Mouse (Mus musculus) skeletal muscle tissue, adult 2 months (tissue): ENCODE data around the gene Gmfb.
"Not testable (repeated sequence)": the region's sequence is repeated elsewhere in the genome, so short reads cannot be mapped to it uniquely, and the experiment has no call there.

Experiments used
- DNase-seq: peaks from one replicate; pipeline ENCODE4 v3.0.0-alpha.2; 2012; ENCODE audit warnings: low read depth, low spot score

Gene Gmfb

GRCm38 (mm10) chr14:46821873-46822716 is at the start of gene Gmfb:
Gene Gmfb, minus strand, starts transcription at chr14:46822242.
- DNase-seq: peak; percentile 92

- DNase-seq: no peak
These were observed 40.9 kb upstream of the Gmfb start for GRCm38 (mm10) chr14:46862922-46863321.

GRCm38 (mm10) chr14:46853677-46854076 is 31.6 kb upstream of the Gmfb start:
- no peak for DNase-seq

GRCm38 (mm10) chr14:46849769-46850168 is 27.7 kb upstream of the Gmfb start:
- no peak for DNase-seq

GRCm38 (mm10) chr14:46848736-46849135 is 26.7 kb upstream of the Gmfb start:
- DNase-seq: no peak

- no peak for DNase-seq
These were observed 26.1 kb upstream of the Gmfb start for GRCm38 (mm10) chr14:46848063-46848590.

GRCm38 (mm10) chr14:46845706-46846105 is 23.7 kb upstream of the Gmfb start:
- no peak for DNase-seq

- DNase-seq: no peak
These were observed 17.3 kb upstream of the Gmfb start for GRCm38 (mm10) chr14:46839326-46839725.

- no peak for DNase-seq
These were observed 10.6 kb upstream of the Gmfb start for GRCm38 (mm10) chr14:46832354-46833272.

GRCm38 (mm10) chr14:46831837-46832333 is 9.8 kb upstream of the Gmfb start, which contains the start of gene Cgrrf1:
Gene Cgrrf1, plus strand, starts transcription at chr14:46832125.
- peak; percentile 96 for DNase-seq

- DNase-seq: no peak
These were observed 9.3 kb upstream of the Gmfb start for GRCm38 (mm10) chr14:46831295-46831694.

GRCm38 (mm10) chr14:46827430-46827829 is 5.4 kb upstream of the Gmfb start:
- DNase-seq: no peak

- DNase-seq: no peak
These were observed 2.0 kb upstream of the Gmfb start for GRCm38 (mm10) chr14:46823996-46824395.

- DNase-seq: no peak
These were observed 670 bp downstream of the Gmfb start for GRCm38 (mm10) chr14:46821271-46821872.

GRCm38 (mm10) chr14:46819961-46820360 is 2.1 kb downstream of the Gmfb start:
- DNase-seq: not testable (repeated sequence)

- no peak for DNase-seq
These were observed 3.3 kb downstream of the Gmfb start for GRCm38 (mm10) chr14:46818743-46819142.

- DNase-seq: no peak
These were observed 5.0 kb downstream of the Gmfb start for GRCm38 (mm10) chr14:46816916-46817622.

- no peak for DNase-seq
These were observed 6.4 kb downstream of the Gmfb start for GRCm38 (mm10) chr14:46815640-46816039.

GRCm38 (mm10) chr14:46807927-46808326 is 14.1 kb downstream of the Gmfb start:
- DNase-seq: no peak

GRCm38 (mm10) chr14:46806186-46806585 is 15.9 kb downstream of the Gmfb start:
- no peak for DNase-seq

- DNase-seq: no peak
These were observed 18.3 kb downstream of the Gmfb start for GRCm38 (mm10) chr14:46803791-46804190.
